Mouse (Mus musculus) megakaryocyte-erythroid progenitor cell, adult 5-6 weeks (primary cell): ENCODE measurements at regions not wholly inside any gene's neighbourhood (a gene's known extent, or its start where the extent isn't known, plus 50 kb on each side); places are given as distances from the start of the nearest gene placed in this dataset.
"Not testable (repeated sequence)": the region's sequence is repeated elsewhere in the genome, so short reads cannot be mapped to it uniquely, and the experiment has no call there.

Experiments used
- ATAC-seq: replicated peaks from 2 replicates; pipeline ENCODE4 v1.8.0; 2016; ENCODE audit warnings: mild to moderate bottlenecking, inconsistent platforms; ENCODE audit not compliant: severe bottlenecking, poor library complexity, low FRiP score, low TSS enrichment

DNA sequence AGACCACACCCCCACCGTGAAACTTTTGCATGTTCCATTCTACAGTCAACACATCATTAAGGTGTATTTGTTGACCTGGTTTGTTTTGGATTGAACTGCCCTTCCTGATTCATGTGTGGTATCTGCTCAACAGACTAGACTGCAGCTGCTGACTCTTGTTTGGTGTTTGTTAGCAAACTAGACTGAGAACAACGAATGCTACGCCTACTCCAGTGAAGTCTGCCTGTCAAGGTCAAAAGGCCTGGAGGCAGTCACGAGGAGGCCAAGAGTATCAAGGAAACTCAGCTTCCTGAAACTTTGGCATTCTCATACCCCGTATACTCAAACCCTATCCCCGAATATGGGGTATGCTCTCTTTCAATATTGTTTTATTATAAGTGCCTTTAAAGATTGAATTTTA, 194.2 kb upstream of the Spin1 start:
- ATAC-seq, result not testable (repeated sequence)

DNA sequence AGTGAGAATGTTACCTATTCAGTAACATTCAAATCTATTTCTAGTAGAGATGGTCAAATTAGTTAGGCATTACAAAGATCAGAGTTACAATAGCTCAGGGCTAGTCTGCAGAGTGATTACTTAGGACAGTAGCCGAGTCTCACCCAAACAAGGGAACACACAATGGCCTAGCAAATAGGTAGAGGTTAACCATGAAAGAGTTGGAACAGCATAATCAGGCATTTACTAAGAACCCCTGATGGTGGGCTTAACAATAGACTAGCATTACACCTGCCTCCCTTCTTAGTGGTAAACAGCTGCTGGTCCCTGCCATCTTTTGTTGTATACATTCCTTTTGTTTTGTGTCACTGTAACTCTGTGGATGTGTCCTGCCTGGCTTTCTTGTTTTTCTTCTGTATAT, 193.8 kb upstream of the Spin1 start:
- no peak for ATAC-seq

DNA sequence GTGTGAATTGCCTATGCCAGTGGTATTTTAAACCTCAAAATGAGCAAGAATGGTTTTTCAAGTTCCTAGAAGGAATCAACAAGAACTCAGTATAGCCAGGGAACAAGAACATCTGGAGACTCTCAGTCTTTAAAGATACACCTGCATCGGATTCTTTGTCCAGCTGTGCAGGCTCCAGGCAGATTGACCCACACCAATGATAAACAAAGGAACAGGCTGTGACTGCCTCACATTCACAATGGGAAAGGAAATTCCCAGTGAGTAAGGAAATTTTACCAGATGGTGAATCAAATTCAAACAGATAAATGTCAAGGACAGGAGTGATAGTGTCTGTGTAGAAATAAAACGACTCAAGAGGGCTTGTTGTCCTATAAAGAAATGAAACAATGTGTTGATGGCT, 187.9 kb upstream of the Spin1 start:
- not testable (repeated sequence) for ATAC-seq

DNA sequence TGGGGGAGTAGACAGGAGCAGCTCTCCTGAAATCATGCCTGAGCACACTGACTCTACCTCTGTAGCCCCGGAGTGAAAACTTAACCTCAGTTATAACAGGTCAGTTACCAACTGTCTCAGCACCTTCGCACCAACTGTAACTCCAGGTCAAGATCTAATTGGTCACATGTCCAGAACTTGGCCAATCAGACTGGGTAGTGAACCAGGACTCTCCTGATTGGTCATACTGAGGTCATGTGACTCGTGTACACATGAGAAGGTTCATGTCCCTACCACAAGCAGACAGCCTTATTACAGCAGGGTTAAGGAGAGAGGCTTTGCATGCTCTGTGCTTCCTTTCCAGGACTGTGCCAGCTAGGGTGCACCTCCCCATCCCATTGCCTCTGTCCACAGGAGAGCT, 166.7 kb upstream of the Spin1 start:
- ATAC-seq, result not testable (repeated sequence)

DNA sequence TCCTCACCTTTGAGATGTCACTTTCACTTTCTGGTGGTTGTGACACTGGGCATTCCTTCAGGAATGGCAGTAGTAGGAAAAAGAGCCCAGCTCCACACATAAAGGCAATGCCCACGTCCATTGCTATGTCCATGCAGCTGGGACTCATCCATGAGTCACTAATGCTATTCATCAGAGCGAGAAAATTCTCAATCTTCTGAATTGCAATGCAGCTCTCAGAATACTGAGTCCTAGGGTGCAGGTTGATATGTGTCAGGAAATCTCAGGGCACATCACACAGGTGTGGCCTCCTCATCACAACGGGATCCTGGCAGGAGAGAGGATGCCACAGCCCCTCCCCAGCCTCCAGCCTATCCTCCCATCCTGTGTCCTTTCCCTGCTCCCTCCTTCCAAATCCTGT, 158.1 kb upstream of the Spin1 start:
- ATAC-seq, result no peak

DNA sequence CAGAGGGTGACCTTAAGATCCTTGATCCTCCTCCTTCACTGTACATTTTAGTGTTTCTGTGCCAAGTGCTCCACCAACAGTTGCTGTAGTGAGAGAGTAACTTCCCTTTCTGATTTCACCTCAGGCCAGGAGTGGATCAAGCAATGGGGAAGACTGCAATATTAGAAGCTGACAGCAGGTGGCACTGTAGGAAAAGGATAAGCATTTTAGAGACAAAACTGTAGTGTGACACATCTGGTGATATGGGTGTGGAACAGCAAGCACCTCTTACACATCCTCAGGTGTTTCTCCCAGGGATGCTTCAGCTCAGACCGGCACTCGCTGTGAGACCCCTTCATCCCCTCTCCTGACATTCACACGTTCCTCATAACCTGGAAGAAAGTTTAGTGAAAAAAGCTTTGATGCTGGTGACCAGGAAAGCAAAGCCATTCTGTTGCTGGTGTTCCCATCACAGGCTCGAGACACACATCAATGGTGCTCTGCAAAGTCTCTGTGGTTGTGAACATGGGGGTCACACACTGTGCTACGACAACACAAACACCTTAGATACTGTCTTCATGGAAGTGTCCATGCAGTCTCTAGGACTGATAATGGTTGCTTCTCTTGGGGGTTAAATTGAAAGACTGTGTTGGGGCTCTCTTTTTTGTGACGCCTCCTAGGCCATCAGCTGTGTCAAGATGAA, 151.0 kb upstream of the Spin1 start:
- peak; percentile 65 for ATAC-seq

DNA sequence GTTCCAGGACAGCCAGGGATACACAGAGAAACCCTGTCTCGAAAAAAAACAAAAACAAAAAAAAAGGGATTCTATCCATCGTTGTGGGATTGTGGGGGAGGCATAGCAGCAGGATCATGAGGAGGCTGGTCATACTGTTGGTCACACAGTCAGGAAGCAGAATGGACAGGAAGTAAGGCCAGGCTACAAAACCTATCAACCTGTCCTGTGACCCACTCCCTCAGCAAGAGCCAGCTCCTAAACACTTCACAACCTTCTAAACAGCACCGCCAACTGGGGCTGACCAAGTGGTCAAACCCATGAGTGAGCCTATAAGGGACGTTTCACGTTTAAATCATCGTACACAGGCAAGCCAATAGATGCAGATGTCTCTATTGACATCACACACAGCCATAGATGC, 146.0 kb upstream of the Spin1 start:
- no peak for ATAC-seq

DNA sequence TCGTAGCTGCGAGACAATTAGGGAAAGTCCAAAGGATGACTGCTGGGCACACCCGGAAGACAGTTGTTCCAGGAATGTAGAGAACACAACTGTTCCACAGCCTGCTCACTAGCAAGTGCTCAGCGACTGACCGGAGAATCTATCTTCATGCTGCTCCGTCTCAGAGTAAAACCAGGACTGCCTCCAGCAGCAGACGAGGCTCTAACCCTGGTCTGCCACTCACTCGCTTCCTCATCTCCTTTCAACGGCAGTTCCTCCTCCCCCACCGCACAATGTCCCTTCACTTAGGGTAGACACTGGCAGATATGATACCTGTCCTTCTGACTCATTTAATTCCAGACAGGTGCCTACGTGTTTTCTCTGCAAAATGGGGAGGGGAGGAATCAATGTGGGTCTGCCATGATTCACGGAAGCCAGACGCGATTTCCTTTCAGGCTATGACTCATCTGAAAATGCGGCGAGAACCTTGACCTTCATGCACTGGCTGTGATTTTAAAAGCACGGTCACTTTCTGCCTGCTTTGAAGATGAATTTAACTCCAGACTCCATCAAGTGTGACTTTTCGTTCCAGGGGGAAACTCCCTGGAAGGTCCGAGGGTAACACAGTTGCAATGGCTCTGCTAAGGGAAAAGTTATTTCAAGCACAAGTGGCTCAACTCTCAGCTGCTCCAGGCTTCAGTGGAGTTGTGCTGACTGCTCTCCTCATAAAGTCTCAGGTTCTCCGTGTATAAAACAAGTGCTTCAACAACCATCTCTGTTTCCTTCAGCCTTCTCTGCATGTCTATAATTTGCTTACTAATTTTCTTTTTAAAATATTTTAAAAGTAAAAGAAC, 142.4 kb upstream of the Spin1 start:
- no peak for ATAC-seq

DNA sequence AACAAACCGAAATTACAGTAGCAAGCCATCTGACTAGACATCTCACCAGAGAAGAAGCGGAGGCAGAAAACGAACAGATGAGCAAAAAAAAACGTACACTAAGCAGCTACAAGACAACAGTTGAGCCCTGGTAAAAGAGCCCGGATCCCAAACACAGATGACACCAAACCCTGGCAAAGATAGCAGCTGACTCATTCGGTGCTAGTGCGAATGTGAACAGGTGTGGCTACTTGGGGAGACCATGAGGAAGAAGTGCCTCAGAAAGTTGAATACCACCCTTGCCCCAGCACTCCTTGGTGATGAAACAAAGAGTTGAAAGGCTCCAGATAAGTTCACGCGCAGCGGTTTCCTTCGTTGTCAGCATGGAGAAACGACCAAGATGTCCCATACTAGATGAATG, 139.8 kb upstream of the Spin1 start:
- ATAC-seq, result no peak

DNA sequence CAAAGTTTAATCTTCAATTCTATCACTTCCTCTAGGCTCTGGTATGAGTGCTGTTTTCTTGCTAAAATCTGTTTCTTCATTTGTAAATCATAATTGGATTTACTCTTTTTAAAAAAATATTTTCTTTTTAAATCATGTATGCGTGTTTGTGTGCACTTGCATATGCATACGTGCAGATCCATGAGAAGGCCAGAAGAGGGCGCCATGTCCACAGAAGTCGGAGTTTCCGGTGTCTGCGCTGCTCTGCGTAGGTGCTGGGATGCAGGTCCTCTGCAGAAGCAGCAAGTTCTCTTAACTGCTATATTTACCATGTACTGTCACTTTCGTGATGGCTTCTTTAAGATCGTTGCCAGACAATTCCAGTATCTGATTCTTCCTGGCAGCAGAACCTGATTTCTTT, 136.6 kb upstream of the Spin1 start:
- ATAC-seq, result no peak

DNA sequence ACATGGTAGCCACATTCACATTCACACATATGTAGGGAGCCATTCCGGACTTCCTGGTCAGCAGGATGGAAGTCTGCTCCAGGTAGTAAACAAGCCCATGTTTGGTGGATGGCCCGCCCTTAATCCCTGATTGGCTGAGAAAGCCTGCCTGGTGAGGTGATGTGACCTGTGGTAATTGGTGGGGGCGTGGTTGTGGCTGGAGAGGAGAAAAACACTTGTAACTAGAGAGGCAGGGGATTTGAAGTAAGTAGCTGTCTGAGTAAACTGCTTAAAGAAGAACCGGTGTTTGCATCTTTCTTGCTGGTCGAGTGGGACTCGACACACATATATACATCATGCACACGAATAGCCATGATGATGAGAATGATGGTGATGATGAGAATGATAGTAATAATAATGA, 135.6 kb upstream of the Spin1 start:
- ATAC-seq, result not testable (repeated sequence)

DNA sequence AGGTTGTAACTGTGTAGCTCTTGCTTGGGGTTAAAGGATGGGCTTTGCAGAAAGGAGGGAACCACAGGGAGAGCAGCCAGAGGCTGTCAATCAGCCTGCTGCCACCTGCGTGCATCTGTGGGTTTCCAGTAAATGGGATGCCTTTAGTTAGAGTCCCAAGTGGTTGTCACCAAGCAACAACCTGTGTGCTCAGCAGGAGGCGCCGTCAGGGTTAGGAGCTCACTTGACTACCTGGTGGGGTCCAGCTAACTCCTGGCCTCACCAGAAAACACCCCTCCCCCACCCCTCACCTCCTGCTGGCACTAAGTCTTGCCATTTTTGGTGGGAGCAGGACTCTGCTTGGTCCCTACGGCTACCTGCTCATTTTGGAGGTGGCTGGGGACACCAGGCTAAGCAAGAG, 135.0 kb upstream of the Spin1 start:
- no peak for ATAC-seq

DNA sequence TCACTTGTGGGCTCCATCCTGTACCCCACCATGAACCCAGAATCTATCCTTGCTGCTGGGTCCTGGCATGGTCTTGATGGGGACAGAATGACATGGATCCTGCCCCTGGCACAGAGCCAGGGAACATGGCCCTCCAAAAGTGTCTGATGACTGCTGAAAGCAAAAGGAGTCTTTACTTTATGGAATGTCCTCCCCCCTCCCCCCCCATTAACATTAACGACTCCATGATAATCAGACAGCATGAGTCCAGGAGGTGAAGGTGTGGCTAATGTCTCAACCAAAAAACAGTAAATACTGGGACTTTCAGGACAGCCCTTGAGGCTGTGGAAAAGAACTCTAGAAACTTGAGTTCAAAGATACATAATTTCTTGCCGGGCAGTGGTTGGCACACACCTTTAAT, 133.9 kb upstream of the Spin1 start:
- ATAC-seq, result no peak

DNA sequence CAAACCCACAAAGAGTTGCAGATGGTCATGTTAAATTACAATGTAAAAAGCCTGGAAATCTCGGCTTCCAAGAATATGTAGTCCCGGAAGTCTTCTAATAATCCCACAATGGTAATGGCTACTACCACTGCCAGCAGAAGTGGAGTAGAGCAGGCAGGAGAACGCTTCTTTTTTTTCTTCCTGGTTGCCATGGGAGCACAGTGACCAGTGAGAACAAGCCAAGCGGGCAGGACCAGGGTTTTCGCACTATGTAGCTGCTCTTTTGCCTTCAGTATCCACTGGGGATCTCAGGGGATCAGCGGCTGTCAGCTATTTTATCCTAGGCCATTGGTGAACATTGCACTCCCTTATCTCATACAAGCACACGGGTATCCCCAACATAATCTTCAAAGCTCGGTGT, 127.3 kb upstream of the Spin1 start:
- no peak for ATAC-seq

DNA sequence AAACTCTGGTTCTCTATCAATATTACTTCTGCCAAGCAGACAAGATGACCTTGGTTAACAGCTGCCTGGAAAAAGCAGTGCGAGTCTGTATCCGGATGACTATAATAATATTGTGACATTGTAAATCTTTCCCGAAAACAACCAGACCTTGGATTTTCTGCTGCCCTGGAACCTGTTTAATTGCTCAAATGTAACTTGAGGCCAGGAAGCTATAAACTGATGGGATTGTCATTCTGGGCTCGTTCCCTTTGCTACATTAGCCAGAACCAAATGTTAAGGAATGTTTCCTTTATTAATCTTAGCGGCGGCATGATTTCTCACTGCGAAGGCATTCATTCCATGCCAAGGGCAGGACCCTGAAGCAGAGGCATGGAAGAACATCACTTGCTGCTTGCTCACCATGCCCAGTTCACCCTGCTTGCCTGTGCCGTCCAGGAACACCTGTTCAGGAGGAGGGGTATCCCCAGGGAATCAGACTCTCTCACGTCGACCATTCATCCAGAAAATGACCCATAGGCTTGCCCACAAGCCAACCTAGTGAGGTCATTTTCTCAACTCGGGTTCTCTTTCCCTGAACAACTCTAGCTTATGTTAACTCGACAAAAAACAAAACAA, 125.3 kb upstream of the Spin1 start:
- ATAC-seq, result no peak

DNA sequence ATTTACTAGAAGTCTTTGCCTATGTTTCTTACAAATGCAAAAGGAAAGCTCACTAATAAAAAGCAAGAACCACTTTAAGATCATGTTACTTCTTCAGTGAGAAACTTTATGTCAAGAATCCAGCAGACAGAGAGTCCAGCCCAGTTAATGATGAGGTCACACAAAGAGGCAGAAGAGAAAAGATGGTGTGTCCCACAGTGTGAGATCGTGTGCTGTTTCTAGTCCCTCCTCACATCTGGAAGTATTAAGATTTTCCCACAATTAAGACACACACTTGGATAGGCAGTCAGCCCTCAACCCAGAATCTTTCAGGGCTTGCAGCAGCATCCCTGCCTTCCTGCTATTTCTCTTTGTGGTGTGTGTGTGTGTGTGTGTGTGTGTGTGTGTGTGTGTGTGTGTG, 118.7 kb upstream of the Spin1 start:
- no peak for ATAC-seq

DNA sequence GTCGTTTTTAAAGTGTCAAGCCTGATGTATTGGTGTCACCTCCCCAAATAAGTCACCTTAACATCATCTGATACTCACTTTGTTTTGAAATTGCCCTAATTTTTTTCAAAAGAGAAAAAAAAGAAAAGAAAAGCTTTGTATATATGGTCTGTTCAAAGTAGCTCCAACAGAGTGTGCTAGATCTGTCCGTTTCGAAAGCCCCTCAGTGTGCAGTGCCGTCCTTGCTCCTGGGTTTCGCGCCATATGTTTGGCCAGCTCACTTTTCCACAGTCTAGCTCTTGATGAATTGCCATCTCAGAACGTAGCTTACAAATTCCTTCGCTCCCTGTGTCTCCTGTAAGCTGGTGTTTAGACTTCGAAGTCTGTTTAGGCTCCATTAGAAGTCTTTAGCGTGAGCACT, 117.7 kb upstream of the Spin1 start:
- no peak for ATAC-seq

DNA sequence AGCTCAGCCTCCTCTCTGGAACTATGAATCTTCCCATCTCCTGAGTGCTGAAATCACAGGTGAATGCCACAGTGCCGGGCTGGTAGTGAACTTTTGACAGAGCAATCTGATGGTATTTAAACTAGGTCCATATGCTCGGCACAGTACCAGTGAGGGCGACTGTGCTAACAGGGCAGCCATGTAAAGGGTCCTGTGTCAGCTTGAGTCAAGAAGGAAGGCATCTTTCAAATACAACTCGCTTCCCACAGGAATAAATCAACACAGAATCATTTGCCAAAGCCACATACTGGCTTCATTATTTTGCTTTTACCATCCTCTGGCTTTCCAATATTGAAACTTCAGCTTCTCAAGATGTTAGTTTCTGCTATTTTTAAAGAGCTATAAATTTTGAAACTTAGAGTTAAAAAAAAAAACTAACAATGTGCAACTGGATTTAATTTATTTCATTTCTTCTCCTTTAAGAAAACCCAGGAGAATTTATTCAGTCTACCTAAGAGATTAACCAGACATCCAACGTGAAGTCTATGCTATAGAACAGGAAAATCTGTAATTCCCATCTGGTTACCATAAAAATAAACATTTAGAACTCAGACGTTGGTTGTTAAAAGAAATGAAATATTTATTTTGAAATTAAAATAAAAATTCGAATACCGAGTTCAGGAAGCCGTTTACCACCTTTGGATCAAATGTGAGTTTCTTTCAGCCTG, 108.8 kb upstream of the Spin1 start:
- no peak for ATAC-seq

DNA sequence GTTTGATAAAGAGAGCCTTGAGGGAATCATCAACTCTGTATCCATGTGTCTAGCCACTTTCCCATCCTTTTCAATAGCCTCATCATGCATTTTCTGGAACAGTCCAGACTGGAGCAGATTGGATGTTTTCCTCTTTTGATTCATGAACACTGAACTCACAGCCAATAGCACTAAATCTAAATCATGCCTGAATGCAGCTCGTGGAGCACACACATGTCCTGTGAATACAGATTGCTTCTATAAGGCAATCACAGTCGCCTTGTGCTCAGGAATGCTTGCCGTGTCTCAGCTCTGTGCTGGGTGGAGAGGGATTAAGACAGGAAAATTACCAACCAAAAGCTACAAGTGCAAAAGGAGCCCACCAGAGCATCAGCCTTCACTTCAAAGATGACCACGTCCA, 100.9 kb upstream of the Spin1 start:
- ATAC-seq, result no peak

DNA sequence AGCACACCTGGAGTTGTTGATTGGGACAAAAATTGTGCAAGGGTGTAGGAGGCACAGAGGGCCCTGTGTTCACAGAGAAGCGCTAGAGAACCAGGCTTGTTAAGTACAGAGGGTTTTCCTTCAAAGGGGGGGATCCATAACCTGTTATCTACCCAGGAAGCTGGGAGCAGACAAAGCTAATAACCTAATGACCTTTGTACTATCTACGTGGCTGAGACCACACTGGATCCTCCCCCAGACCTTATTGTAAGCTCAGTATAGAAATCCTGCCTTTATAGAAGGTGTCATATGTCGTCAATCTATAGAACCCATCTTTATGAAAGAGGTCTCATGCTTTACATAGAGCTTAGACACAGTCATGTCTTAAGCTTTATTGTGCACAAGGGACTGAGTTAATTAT, 95.9 kb upstream of the Spin1 start:
- ATAC-seq, result no peak
